ENCODE assay signal across 8 mouse cellular contexts in the genomic region with DNA sequence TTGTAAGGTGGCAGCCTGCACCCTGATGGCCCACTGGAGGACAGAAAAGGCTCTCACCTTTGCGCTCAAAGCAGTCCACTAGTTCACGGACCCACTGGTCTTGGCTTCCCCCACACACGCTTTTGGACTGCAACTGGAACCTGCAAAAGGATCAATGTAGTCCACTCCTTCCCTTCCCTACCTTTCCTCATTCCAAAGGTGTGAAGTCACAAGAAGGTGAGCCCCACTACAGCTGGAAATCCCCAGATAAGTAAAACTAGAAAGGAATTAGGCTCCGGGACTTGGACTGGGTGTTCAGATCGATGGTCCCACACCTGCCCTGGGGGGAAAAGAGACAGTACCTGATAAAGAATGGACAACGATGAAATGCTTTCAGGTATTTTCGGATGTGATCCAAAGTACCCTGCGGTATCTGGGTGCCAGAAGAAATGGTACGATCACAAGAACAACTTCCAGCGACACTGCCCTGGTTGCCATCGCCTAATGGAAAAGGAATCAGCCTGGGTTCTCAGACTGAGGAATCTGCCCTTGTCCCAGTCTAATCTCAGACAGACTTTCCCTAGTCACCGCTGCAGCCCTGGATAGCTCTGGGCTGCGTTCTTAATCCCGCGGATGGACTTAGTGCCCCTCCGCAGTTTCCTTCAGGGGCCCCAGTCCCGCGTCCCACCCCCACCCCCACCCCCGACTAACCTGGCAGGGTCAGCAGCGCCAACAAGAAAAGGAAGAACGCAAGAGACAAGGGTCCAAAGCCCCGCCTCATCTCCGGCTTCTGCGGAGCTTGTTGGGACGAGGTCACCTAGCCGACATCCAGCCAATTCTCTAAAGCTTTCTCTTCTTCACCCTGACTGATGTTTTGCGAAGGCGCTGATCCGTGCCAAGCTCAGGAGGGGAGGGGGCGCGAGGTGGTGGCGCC. TPM values are rescaled to one million over a fixed set of nuclear protein-coding genes. Genes with fewer than 3 reads are reported as not detected.
DNase-seq lines count a peak whose midpoint lies in the region; ATAC-seq and TF ChIP-seq lines count a peak whose summit lies in the region.

A gene (plus strand): TSS at position 746 of the 913 bp plus-strand sequence.

- H3K36me3 ChIP-seq in forebrain, embryonic 13.5 days (ENCODE audit: poor library complexity, severe bottlenecking): peaks cover 6% of the 10 kb centered on the region
- no peaks in the 10 kb centered on the region for H3K36me3 ChIP-seq in liver, embryonic 16.5 days (ENCODE audit: control insufficient read depth, insufficient read depth)
- H3K36me3 ChIP-seq in stomach, embryonic 14.5 days (ENCODE audit: control insufficient read depth, insufficient read depth, low read length): no peaks in the 10 kb centered on the region

- H3K4me2 ChIP-seq in forebrain, embryonic 13.5 days: peak within 1 kb of the TSS; percentile 74
- H3K4me2 ChIP-seq in liver, embryonic 16.5 days (ENCODE audit: low read depth, low read length): peak within 1 kb of the TSS; percentile 72
- H3K4me2 ChIP-seq in stomach, embryonic 14.5 days (replicated peaks; ENCODE audit: low read depth, low read length): peak within 1 kb of the TSS; percentile 91

- 14% methylated on average over 32 of the region's 32 CpGs for WGBS in lung, adult 2 months
- WGBS in forebrain, embryonic 13.5 days: 20% methylated on average over 32 of the region's 32 CpGs
- 17% methylated on average over 32 of the region's 32 CpGs for WGBS in liver, embryonic 16.5 days (ENCODE audit: insufficient replicate concordance)
- WGBS in stomach, embryonic 14.5 days: 14% methylated on average over 32 of the region's 32 CpGs

- intact Hi-C loops in gastrocnemius, postnatal 14 days (cut with DNase I; ENCODE audit: low total_unique reads): loop anchor here (10.0 kb wide), 1 partner anchor 146 kb away; no protein-coding TSS in a partner anchor

- TF ChIP-seq POLR2A in lung, adult 2 months (IDR thresholded peaks at IDR 0.05; ENCODE audit: borderline replicate concordance, extremely low read depth, low read depth, low read length): peak; percentile 13; the same call in 1 of the 2 replicates

- TF ChIP-seq CTCF in lung, adult 2 months (IDR thresholded peaks at IDR 0.05; ENCODE audit: insufficient read depth, low read length): no peak

- DNase-seq in lung, adult 2 months: peak; percentile 48
- no peak for DNase-seq in lung, postnatal 10 days
- DNase-seq in gastrocnemius, postnatal 14 days: no peak
- no peak for DNase-seq in spleen, adult 18-20 months
- DNase-seq in right cerebral cortex, postnatal 4 days: no peak

- peaks cover 4% of the 10 kb centered on the region for H3K4me1 ChIP-seq in lung, adult 2 months (ENCODE audit: control insufficient read depth, insufficient read depth, low read length)
- peaks cover 10% of the 10 kb centered on the region for H3K4me1 ChIP-seq in forebrain, embryonic 13.5 days
- H3K4me1 ChIP-seq in liver, embryonic 16.5 days (ENCODE audit: control insufficient read depth, low read depth, low read length): no peaks in the 10 kb centered on the region; the same call in 1 of the 2 replicates
- H3K4me1 ChIP-seq in stomach, embryonic 14.5 days (ENCODE audit: control insufficient read depth, insufficient read depth, low read length): peaks cover 7% of the 10 kb centered on the region; the same call in 1 of the 2 replicates

- peaks cover 50% of the 10 kb centered on the region for H3K27me3 ChIP-seq in forebrain, embryonic 13.5 days
- peaks cover 35% of the 10 kb centered on the region for H3K27me3 ChIP-seq in liver, embryonic 16.5 days (ENCODE audit: control insufficient read depth, insufficient read depth, low read depth, low read length)
- H3K27me3 ChIP-seq in stomach, embryonic 14.5 days (ENCODE audit: control insufficient read depth, insufficient read depth, low read length): 0 out of 2 replicates have a peak, but pooled peaks cover 4% of the 10 kb centered on the region

- H3K9ac ChIP-seq in forebrain, embryonic 13.5 days: peak within 1 kb of the TSS; percentile 68
- H3K9ac ChIP-seq in liver, embryonic 16.5 days (ENCODE audit: low read depth, low read length): peak within 1 kb of the TSS; percentile 35; the same call in 1 of the 2 replicates
- peak within 1 kb of the TSS; percentile 28; the same call in 1 of the 2 replicates for H3K9ac ChIP-seq in stomach, embryonic 14.5 days (replicated peaks; ENCODE audit: low read depth, low read length)

- ATAC-seq in forebrain, embryonic 13.5 days: no peak
- no peak for ATAC-seq in liver, embryonic 16.5 days (ENCODE audit: low read depth)
- no peak for ATAC-seq in stomach, embryonic 14.5 days (ENCODE audit: insufficient number of reproducible peaks, insufficient read depth, low FRiP score, low read depth)

- H3K4me3 ChIP-seq in lung, adult 2 months (replicated peaks; ENCODE audit: extremely low read depth, low read depth, low read length): peak within 1 kb of the TSS; percentile 86
- peak within 1 kb of the TSS; percentile 41 for H3K4me3 ChIP-seq in forebrain, embryonic 13.5 days
- peak within 1 kb of the TSS; percentile 61 for H3K4me3 ChIP-seq in liver, embryonic 16.5 days (ENCODE audit: low read depth, low read length)
- H3K4me3 ChIP-seq in stomach, embryonic 14.5 days (ENCODE audit: low read depth, low read length): peak within 1 kb of the TSS; percentile 50

- H3K27ac ChIP-seq in forebrain, embryonic 13.5 days: no peak within 1 kb of the TSS
- H3K27ac ChIP-seq in liver, embryonic 16.5 days (ENCODE audit: low read length): no peak within 1 kb of the TSS
- no peak within 1 kb of the TSS for H3K27ac ChIP-seq in stomach, embryonic 14.5 days (ENCODE audit: low read length)

- no peaks in the 10 kb centered on the region for H3K9me3 ChIP-seq in forebrain, embryonic 13.5 days (replicated peaks)
- no peaks in the 10 kb centered on the region for H3K9me3 ChIP-seq in liver, embryonic 16.5 days (replicated peaks; ENCODE audit: control insufficient read depth, low read length)
- no peaks in the 10 kb centered on the region for H3K9me3 ChIP-seq in stomach, embryonic 14.5 days (ENCODE audit: control insufficient read depth, low read depth, low read length)

RNA-seq across cellular contexts. Expression of the gene that starts here (rescaled TPM):
- 8.7 and 12.3 TPM in 2 replicates for polyA plus RNA-seq in lung, adult 2 months (2012; rRNA removed)
- polyA plus RNA-seq in forebrain, embryonic 13.5 days (2015; fragmentation: Nextera tagmentation; extraction: Ambion mirVana): 0.37 and 0.58 TPM in 2 replicates
- polyA plus RNA-seq in liver, embryonic 16.5 days (2015; fragmentation: Nextera tagmentation; extraction: Ambion mirVana): 0.42 and 0.87 TPM in 2 replicates
- polyA plus RNA-seq in stomach, embryonic 14.5 days (2014; fragmentation: Nextera tagmentation; extraction: Ambion mirVana): 0.39 and 0.50 TPM in 2 replicates
- under 1 TPM; 0.31 to 0.84 TPM for total RNA-seq in gastrocnemius, postnatal 14 days (2021)
